Mouse (Mus musculus) liver, embryonic 14.5 days (tissue): ENCODE data around the gene Cltc. TPM values are rescaled to one million over a fixed set of nuclear protein-coding genes. Genes with fewer than 3 reads are reported as not detected.

Source experiments
- ATAC-seq: fragments of 200-750 bp; cut with Nextera tagmentation; 2 replicates; pipeline ENCODE4 v1.8.0; 2017; ENCODE audit warnings: moderate number of reproducible peaks, mild to moderate bottlenecking, moderate library complexity; ENCODE audit not compliant: insufficient read depth
- DNase-seq, 3 experiments: peaks; one replicate each; pipeline ENCODE4 v3.0.0-alpha.2; 2012 to 2013; ENCODE audit warnings: low read depth in 3 of 3, low spot score in 3 of 3
- H3K27ac ChIP-seq: fragments of 300-500 bp; sonication (generic); 2 replicates; pipeline ENCODE4 v1.5.1; 2014; ENCODE audit warnings: moderate library complexity, mild to moderate bottlenecking, control low read depth, inconsistent platforms
- H3K27me3 ChIP-seq: fragments of 300-500 bp; sonication (generic); 2 replicates; pipeline ENCODE4 v1.6.1; 2014; ENCODE audit warnings: mild to moderate bottlenecking, low read length, moderate library complexity; ENCODE audit not compliant: control insufficient read depth, insufficient read depth
- H3K36me3 ChIP-seq: fragments of 300-500 bp; sonication (generic); replicated peaks from 2 replicates; pipeline ENCODE4 v1.6.1; 2014; ENCODE audit warnings: low read depth; ENCODE audit not compliant: control insufficient read depth, insufficient read depth
- H3K4me1 ChIP-seq, 2 experiments: fragments of 200-500 bp in 1 of 2; fragments of 300-500 bp in 1 of 2; sonication (generic) in 1 of 2; replicated peaks; 2 replicates each; pipeline ENCODE4 v1.6.1; 2012 to 2014; ENCODE audit warnings: antibody characterized with exemption in 1 of 2, inconsistent platforms in 1 of 2, low read length in 1 of 2; ENCODE audit not compliant: control insufficient read depth in 2 of 2, insufficient read depth in 2 of 2
- H3K4me2 ChIP-seq: fragments of 300-500 bp; sonication (generic); 2 replicates; pipeline ENCODE4 v1.6.1; 2014; ENCODE audit warnings: low read depth, mild to moderate bottlenecking, control low read depth, moderate library complexity
- H3K4me3 ChIP-seq, 2 experiments: fragments of 200-500 bp in 1 of 2; fragments of 300-500 bp in 1 of 2; sonication (generic) in 1 of 2; 2 replicates each; pipeline ENCODE4 v1.5.1; 2012 to 2014; ENCODE audit warnings: low read depth in 2 of 2, low read length in 2 of 2, mild to moderate bottlenecking in 2 of 2, control low read depth in 1 of 2, inconsistent platforms in 1 of 2, moderate library complexity in 1 of 2; ENCODE audit not compliant: insufficient read depth in 1 of 2
- H3K9ac ChIP-seq: fragments of 300-500 bp; sonication (generic); replicated peaks from 2 replicates; pipeline ENCODE4 v1.6.1; 2014; ENCODE audit warnings: mild to moderate bottlenecking, control low read depth, moderate library complexity
- H3K9me3 ChIP-seq: fragments of 300-500 bp; sonication (generic); 2 replicates; pipeline ENCODE4 v1.6.1; 2016; ENCODE audit warnings: low read length, mixed read lengths; ENCODE audit not compliant: control insufficient read depth
- CTCF ChIP-seq: IDR thresholded peaks from 2 replicates; pipeline ENCODE4 v1.5.1; 2016; ENCODE audit warnings: antibody characterized with exemption, low read depth, control low read depth
- EP300 ChIP-seq: IDR thresholded peaks from 2 replicates; pipeline ENCODE4 v1.6.1; 2016; ENCODE audit warnings: antibody characterized with exemption, low read depth
- WGBS: fragments of 180-500 bp; shearing (Covaris S2); extraction: QIAGEN DNeasy Blood & Tissue Kit; methylation state at CpG from one replicate; pipeline ENCODE4 v1.1.7; 2014; ENCODE audit not compliant: insufficient replicate concordance; 5-methylcytosine and 5-hydroxymethylcytosine counted together
- polyA plus RNA-seq, 2 experiments: library from polyadenylated mRNA; depleted of rRNA in 1 of 2; stranded (reverse) in 1 of 2; unstranded in 1 of 2; fragments of >200 nt; fragmentation: Nextera tagmentation in 1 of 2; extraction: Ambion mirVana in 1 of 2; gene quantifications; 2 replicates each; pipeline versions ENCODE4 v1.2.1 to v1.2.3; 2012 to 2014

Cltc gene
- polyA plus RNA-seq, 2 experiments = 70.0 to 95.9 TPM

- no peak overlapping the region for H3K4me2 ChIP-seq
- H3K27me3 ChIP-seq = no peaks in the 10 kb centered on the region
- 59% methylated on average over 6 of the region's 6 CpGs for WGBS
- no peak for TF ChIP-seq EP300
- TF ChIP-seq CTCF = no peak
- H3K9me3 ChIP-seq = no peaks in the 10 kb centered on the region
- ATAC-seq = no peak
- no peak overlapping the region for H3K9ac ChIP-seq
- DNase-seq = no peak
- no peak overlapping the region for H3K27ac ChIP-seq
- no peaks in the 10 kb centered on the region for H3K4me1 ChIP-seq
- H3K4me3 ChIP-seq = no peak overlapping the region
- peaks cover 78% of the 10 kb centered on the region for H3K36me3 ChIP-seq
Observed at GRCm38 (mm10) chr11:86717306-86718065, 39.9 kb downstream of the Cltc start.

GRCm38 (mm10) chr11:86714606-86715005 lies 42.8 kb downstream of the Cltc start:
- H3K4me2 ChIP-seq = no peak overlapping the region
- H3K27ac ChIP-seq = no peak overlapping the region
- TF ChIP-seq EP300 = no peak
- TF ChIP-seq CTCF = no peak
- DNase-seq (no peak), ATAC-seq (no peak)
- H3K9ac ChIP-seq = no peak overlapping the region
- H3K4me3 ChIP-seq = no peak overlapping the region
- peaks cover 86% of the 10 kb centered on the region for H3K36me3 ChIP-seq
- no peaks in the 10 kb centered on the region for H3K27me3 ChIP-seq
- no peaks in the 10 kb centered on the region for H3K9me3 ChIP-seq
- no peaks in the 10 kb centered on the region for H3K4me1 ChIP-seq

- ATAC-seq = no peak
Observed at GRCm38 (mm10) chr11:86701151-86701550, 56.2 kb downstream of the Cltc start.

GRCm38 (mm10) chr11:86695461-86695860 lies 61.9 kb downstream of the Cltc start:
- TF ChIP-seq EP300 (no peak), CTCF (no peak)
- peaks cover 93% of the 10 kb centered on the region for H3K36me3 ChIP-seq
- H3K4me1 ChIP-seq = no peaks in the 10 kb centered on the region
- ATAC-seq (no peak), DNase-seq (no peak)
- no peak overlapping the region for H3K9ac ChIP-seq
- no peak overlapping the region for H3K4me3 ChIP-seq
- H3K4me2 ChIP-seq = no peak overlapping the region
- no peak overlapping the region for H3K27ac ChIP-seq
- no peaks in the 10 kb centered on the region for H3K27me3 ChIP-seq
- H3K9me3 ChIP-seq = no peaks in the 10 kb centered on the region
- WGBS = 79% methylated on average over 4 of the region's 4 CpGs

More at GRCm38 (mm10) chr11:86701151-86701550, 56.2 kb downstream of the Cltc start:
- Histone ChIP-seq H3K4me2 (no peak overlapping the region), H3K4me1 (no peaks in the 10 kb centered on the region), H3K36me3 (peaks cover 94% of the 10 kb centered on the region), H3K27ac (no peak overlapping the region), H3K27me3 (no peaks in the 10 kb centered on the region), H3K4me3 (no peak overlapping the region), H3K9ac (no peak overlapping the region), H3K9me3 (no peaks in the 10 kb centered on the region)
- 90% methylated on average over 4 of the region's 4 CpGs for WGBS
- no peak for TF ChIP-seq CTCF
- TF ChIP-seq EP300 = no peak
- DNase-seq = no peak

GRCm38 (mm10) chr11:86692546-86692945 lies 64.8 kb downstream of the Cltc start:
- Histone ChIP-seq H3K4me1 (no peaks in the 10 kb centered on the region; a peak in 1 of 4 replicates), H3K27ac (no peak overlapping the region), H3K9ac (no peak overlapping the region), H3K9me3 (no peaks in the 10 kb centered on the region), H3K27me3 (no peaks in the 10 kb centered on the region), H3K4me2 (no peak overlapping the region), H3K4me3 (no peak overlapping the region), H3K36me3 (peaks cover 83% of the 10 kb centered on the region)
- ATAC-seq (no peak), DNase-seq (no peak)
- 71% methylated on average over 2 of the region's 2 CpGs for WGBS
- TF ChIP-seq CTCF = no peak
- no peak for TF ChIP-seq EP300
